Mouse (Mus musculus): ENCODE measurements at regions not wholly inside any gene's neighbourhood (a gene's known extent, or its start where the extent isn't known, plus 50 kb on each side); places are given as distances from the start of the nearest gene placed in this dataset.

DNA sequence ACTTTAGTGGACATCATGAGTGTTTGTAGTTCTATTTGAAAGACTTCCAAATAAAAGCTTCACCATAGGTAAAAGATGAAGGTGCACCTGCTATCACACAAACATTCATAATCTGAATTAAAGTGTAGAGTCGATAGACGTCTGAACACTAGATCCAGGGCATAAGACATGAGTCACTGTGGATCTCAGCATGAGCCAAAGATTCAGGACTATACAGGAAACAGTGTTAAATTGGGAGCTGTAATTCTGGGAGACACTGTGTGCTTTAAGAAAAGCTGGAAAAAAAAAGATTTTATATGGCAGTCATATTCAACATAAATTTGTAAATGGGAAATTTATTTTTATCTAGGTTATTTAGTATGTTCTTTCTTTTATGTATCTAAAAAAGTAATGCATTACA, 160.5 kb downstream of the Pdha2 start:
- DNase-seq (ENCODE audit: low read depth, low spot score), result no peak

DNA sequence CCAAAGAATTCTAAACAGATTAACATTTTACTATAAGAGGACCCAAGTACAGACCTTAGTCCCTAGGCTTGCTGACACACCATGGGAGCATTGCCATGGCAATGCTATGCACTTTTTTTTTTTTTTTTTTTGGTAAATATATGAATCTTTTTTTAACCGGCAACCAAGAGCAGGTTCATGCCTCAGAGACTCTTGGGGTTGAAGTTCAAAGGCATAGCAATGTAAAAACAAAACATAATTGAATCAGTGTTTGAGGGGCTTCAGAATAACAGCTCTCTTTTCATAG, 197.9 kb downstream of the Pdha2 start:
- no peak for DNase-seq (ENCODE audit: low read depth, low spot score)

DNA sequence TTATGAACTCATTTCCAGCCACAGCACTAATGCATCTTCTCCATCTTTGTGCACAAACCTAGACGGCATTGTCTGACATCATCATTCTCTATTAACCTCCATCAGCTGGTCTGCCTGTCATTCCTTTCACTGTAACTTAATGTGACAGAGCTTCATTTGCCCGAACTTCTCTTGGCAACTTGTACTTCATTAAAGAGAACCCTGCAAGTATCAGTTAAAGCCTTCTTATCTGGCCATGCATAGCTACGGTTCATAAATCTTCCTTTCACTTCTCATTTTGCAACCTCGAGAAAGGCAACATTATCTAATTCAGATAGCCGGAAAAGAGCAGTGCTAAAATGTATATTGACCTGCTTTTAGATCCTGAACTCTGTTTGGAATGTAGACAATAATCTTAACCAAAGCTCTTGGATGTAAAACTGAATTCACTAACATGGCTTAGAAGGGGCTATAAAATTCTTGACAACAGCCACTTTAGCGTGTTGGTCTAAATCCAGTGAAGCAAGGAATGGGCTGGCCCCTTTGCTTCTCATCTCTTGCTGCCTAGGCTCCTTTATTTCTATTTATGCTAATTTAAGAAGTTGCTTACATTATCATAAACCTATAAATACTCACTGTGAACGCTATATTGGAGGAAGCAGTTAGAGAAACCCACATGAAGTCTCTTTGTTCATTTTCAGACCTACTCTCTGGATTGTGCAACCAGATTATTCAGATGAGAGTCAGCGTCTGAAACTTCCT, 198.5 kb downstream of the Pdha2 start:
- DNase-seq (ENCODE audit: low read depth, low spot score), result peak; percentile 84

DNA sequence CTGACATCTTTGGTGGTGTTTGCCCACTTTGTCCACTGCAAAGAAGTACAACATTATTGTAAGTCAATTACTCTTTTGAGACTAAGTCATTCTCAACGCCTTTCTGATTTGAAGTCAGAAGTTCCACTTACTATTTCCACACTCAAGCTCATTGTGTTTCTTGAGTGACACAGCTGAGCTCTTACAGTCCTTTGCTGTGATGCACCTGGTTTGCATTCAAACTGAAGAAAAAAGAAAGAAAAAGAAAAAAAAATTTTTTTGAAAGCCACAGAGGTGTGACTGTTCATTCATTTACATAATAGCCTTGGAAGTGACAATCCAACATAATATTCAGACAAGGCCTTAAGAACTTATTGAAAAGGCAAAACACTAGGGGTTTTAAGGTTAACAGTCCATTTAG, 199.2 kb downstream of the Pdha2 start:
- no peak for DNase-seq (ENCODE audit: low read depth, low spot score)

DNA sequence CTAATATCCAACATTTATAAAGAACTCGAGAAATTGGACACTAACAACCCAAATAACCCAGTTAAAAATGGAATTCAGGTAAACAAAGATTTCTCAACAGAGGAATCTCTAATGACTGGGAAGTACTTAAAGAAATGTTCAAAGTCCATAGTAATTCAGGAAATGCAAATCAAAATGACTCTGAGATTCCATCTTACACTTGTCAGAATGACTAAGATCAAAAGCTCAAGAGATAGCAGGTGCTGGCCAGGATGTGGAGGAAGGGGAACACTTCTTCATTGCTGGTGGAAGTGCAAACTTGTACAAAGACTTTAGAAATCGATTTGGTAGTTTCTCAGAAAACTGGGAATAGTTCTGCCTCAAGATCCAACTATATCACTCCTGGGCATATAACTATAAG, 203.4 kb downstream of the Pdha2 start:
- no peak for DNase-seq (ENCODE audit: low read depth, low spot score)

DNA sequence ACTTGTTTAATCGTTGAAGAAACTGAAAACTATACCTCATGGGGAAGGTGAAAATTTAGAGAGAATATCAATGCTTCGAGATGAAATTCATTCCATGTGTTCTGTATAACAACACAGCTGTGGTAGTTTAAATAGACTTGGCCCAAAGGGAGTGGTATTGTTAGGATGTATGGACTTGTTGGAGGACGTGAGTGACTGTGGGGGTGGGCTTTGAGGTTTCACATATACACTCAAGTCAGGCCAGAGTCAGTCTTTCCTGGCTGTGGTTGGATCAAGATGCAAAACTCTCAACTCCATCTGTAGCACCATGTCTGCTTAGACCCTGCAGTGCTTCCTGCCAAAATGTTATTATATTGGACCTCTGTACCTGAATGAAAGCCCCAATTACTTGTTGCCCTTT, 206.3 kb downstream of the Pdha2 start:
- no peak for DNase-seq (ENCODE audit: low read depth, low spot score)

DNA sequence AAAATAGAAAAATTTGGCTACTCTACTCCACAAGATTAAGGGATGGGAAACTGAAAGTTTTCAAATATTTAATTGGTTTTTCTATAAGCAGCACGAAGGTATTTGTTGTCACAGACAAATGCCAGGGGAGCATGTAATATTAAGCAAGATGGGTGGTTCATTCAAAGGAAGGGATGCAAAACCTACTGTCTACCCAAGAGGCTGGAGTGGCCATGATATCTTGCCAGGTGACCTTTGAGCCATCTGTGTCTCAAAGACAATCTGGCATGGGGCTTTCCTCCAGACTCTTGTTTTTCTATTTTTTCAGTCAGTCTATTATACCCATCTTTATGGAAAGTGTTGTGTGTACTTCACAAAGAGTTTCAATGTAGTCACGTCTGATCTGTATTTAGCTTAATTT, 208.6 kb downstream of the Pdha2 start:
- DNase-seq (ENCODE audit: low read depth, low spot score), result no peak

DNA sequence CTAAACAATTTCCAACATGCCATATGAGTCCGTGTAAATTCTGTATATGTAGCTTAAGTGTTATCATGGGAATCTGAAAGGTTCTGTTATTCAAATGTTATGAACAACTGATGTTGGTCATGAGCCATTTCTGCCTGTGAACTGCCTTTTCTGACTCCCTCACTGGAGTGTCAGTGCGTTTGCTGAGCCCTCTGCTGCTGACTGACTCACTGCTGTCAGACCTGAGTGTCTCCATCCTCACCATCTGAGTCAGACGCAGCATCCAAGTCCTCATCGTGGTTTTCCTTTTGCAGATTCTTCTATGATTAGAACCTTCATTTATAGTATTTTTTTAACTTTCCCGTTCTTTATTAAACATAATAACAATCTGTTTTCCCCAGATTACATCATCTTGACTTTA, 223.9 kb downstream of the Pdha2 start:
- no peak for DNase-seq (ENCODE audit: low read depth, low spot score)

DNA sequence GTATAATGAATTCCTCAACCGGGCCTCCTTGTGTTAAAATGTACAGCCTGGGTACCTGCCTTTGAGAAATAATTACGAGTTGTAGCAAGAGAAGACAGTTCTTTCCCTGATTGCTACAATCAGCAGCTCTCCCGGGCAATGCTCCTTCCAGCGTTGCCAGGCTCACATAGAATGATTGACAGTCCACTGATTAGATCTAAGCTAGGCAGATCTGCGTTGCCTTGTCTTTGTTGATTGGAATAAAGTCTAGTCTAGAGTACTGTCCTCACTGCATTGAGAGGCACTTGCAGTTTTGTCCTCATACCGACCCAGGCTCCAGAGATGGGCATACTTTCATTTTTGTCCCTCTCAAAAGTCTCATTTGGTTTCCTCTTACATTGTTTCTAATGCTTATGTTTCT, 238.6 kb downstream of the Pdha2 start:
- DNase-seq (ENCODE audit: low read depth, low spot score), result no peak

DNA sequence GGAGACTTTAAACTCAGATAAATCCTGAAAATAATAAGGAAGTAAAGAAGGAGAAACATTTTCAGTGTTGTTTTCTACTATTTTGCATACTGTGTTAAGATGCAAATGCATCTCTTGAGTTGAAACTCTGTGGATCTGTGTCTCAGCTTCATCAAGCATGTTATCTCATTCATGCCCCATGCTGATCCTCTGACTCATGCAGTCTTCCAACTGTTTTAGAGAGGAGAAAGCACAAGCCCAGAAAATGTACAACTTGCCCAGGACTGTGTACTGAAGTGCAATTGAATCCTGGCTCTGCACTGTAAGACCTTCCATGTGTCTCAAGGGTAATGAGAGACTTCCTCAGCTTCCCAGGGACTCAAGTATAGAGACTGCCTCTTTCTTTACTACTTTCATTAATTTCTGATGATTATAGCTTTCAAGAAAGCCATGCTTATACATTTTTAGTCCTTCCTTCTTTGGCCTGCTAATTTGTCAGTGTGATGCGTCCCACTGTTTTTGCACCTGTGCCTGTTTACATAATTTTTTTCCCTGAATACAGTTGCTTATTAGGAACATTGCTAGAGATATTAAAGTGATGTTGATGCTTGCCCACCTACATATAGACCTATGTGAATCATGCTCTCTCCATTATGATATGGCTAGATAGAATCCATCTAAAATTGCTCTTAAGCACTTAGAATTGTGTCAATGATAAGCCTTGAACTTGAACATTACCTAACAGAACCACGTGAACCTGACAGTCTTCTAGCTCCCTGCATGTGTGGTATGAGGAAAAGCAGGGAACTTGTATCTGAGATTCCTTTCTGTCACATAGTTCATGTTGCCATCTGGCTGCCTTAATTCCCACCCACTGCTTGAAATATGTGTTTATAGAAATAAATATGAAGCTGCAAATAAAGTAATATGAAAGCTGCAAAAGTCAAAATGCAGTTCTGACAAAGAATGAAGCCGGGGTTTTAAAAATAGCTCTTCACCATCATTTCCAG, 242.0 kb downstream of the Pdha2 start:
- no peak for DNase-seq (ENCODE audit: low read depth, low spot score)

DNA sequence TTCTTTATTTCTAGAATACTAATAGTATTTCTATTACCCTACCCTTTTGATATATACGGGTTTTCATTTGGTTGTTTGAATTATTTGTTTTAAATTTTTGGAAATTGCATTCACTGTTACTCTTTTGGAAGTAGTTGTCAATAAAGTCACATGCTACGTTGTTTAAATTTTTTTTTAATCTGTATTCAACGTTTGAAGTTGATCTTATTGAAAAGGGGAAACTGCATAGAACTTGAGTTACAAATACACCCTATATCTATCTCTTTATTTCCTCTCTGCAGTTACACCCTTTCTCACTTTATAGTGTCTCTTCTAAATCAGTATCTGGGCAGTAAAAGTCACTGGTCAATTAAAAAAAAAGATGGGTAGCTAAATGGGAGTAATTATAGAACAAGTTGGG, 243.6 kb downstream of the Pdha2 start:
- no peak for DNase-seq (ENCODE audit: low read depth, low spot score)

DNA sequence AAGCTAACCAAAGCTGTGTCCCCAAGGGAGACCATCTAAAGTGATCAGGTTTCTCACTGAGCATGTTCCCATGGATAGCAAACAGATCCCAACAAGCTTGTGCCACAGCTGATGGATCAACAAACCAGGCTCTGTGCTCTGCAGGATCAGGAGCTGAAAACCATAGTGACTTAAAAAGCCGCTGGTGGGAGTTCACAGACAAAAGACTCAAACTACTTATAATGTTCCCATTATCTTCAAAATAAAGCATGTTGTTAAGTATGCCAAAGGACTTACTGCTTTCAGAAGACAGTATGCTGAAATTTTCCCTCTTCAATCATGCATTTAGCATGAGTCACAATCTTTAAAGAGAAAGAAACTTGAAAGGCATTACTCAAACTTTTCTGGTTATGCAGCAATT, 254.5 kb downstream of the Pdha2 start:
- no peak for DNase-seq (ENCODE audit: low read depth, low spot score)

DNA sequence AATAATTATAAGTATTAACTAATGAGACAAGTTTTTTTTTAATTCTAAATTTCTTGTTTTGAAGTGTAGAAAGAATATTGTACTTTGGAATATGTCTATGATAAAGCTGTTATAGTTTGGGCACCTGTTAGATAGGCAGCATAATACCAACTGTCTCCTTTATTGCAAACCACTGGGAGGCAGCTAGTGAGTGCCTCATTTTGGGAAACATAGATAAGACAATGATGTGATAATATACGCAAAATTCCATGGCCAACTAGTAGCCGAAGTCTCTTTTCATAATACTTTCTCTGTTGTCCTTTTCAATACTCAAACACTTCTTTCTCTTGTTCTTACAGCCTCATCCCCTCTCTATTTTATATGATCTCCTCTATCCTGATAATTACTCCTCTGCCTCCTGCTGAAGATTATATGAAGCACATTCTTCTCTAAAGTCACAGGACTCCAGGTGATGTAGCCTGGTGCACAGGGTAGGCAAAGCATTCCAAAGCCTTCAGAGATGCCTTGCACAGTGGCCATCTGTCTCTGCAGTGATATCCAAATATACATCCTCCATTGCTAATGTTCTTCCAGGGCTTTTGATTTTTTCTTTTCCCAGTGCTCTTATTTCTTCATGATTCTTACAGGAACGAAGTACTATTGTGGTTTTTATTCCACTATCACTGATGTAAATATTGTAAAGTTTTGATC, 259.9 kb downstream of the Pdha2 start:
- DNase-seq (ENCODE audit: low read depth, low spot score), result no peak

DNA sequence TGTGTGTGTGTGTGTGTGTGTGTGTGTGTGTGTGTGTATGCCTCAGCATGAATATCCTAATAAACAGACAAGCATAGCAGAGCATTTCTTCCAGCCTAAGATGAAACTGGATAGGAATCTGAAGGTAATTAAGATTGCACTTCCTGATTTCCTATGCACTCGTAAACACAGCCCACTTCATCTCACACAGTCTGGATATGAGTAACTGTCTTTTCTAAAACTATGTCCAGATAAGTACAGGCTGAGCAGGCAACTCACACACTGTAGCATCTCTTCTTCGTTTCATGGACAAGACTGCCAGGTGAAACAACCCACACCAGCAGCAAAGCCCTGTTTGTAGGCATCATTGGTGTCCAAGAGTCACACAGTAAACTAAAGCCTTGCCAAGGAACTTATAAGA, 261.1 kb downstream of the Pdha2 start:
- no peak for DNase-seq (ENCODE audit: low read depth, low spot score)

DNA sequence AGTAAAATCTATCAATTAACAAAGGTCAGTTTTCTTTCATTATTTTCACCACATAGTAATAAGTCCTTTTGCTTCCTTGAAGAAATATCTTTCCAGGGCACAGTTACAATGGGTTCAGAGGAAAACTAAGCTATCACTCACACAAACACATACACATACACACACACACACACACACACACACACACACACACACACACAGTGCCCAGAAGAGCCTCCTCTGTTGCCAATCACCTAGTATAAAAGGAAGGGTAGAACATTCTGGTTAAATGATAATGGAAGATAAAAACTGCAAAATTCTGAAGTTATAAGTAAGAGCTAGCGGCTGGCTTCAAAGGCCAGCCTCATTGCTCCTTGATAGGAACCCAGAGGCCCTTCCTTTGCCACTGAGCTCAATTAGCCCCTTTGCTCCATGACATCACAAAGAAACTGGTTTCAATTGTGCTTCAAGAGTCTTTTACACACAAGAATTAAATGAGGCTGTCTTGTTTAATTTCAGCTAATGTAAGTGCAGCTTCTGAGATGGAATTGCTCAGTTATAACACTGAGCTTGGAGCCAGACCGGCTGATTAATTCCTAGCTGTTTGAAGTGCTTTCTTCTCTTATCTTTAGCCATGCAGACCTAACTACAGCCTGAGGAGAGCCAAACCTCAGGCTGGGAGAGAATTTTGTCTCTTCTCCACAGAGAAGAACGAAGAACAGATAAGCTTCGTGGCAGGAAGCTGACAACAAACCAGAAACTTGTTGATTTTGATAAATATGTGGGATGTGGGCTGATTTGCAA, 262.1 kb downstream of the Pdha2 start:
- no peak for DNase-seq (ENCODE audit: low read depth, low spot score)

DNA sequence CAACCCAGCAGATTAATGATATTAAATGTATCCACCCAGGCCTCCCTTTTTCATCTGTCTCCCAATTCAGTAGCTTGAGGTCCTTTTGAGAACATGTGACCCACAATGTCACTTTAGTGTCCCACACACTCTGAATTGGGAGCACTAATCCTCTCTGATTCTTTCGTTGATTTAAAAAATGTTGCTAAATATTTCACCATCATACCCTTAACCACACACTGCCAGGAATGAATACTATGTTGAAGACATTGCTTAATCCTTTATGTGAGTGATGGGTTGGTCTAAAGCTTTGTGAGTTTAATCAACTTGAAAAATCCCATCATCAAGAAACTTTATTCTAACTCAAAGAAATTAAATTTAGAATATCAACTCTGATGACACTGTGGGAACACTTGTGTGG, 269.7 kb downstream of the Pdha2 start:
- no peak for DNase-seq (ENCODE audit: low read depth, low spot score)

DNA sequence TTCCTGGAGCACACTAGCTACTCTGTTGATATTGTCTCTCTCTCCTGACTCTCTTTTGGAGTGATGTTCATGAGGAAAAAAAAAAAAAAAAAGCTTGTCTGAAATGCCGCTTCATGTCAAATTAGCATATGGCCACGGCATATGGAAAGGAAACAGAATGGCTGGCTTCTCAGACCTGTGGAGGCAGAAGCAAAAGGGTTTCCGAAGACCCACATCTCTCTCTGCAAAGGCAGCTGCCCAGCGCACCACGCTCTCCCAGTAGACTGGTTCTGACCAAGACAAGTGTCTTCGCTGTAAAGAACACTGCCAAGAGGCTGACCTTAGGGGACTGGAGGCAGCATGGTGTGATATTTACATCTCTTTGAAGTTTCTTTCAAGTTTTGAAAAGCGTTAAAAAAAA, 270.3 kb downstream of the Pdha2 start:
- no peak for DNase-seq (ENCODE audit: low read depth, low spot score)

DNA sequence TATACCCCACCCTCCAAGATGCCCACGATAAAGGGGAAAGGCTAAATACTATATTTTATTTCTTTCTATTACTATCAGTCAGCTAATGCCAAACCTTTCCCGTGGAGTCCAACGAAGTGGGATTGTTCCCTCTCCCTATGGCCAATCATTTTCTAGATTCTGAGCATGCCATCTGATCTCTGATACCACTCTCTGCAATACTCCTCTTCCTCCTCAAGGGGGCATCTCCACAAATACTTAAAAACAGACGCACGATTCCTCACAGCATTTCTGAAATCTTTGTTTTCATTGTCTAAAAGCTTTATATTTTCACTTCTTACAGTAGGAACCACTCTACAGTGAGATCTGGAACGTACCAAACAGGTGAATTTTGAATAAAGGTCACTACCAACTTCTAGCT, 270.8 kb downstream of the Pdha2 start:
- peak; percentile 8 for DNase-seq (ENCODE audit: low read depth, low spot score)

DNA sequence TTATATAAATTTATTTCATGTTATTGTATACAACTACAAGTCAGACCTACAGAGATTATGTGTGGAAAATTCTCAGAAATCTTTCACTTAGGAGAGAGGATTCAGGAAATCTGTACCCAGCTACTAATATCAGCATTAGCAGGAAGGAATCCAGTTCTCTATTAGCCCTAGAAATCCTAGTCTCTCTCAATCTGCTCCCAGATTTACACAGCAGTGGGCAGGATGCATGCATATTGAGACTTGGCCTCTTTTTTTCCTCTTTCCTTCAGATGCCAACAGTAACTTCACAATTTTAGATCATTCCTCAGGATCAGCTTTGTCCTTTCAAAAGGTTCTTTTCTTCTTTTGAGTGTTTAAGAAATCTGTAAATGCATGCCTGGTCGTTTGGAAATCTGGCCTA, 279.0 kb downstream of the Pdha2 start:
- DNase-seq (ENCODE audit: low read depth, low spot score), result no peak

DNA sequence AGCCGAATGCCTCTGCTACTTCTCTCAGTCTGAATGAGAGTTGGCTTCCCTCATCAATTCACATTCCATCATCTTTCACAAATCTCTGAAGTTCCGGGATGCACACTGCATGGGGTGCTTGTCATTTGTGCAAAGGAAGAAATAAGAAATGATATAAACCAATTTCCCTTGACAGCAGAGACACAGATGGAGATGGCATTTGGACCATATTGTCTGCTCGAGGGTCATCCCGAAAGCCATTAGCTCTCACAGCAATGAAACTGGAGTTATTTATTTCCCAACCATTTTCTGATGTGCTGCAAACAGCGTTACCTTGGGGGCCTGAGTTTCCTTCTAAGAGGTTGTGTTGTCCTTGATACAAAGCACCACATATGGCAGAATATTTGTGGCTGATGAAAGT, 285.5 kb downstream of the Pdha2 start:
- DNase-seq (ENCODE audit: low read depth, low spot score), result no peak

DNA sequence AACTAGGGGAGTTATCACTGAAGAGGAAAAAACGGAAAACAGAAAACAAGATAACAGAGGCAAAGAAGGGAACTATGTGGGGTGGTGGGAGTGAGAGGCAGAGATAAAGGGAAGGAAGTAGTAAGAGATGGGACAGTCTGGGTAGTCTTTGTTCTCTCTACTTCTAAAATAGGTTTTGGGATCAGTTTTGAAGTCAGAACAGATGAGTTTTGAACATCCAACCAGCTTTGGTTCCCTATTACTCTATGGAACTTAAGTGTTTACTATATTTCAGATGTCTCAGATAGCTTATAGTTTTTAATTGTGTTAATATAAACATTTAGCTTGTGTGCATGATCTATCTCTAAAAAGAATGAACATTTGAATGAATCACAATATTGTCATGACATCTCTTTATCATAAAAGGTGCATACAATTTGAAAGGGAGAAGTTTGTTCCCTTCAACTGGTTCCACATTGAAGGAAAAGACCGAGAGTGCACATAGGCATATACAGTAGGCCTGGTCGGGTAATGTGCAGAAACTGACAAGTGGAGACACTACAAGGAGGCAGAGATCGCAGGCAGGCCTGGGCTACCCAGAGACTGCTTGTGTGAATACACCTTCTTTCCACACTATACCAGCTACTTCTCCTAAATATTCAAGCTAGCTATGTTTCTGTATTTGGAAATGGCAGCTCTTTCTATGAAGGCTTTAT, 335.8 kb downstream of the Pdha2 start:
- peak; percentile 32 for DNase-seq (ENCODE audit: low read depth, low spot score)

Data from A20 (cell line).